Mouse (Mus musculus): ENCODE results near the gene Lrrc7.

Gene Lrrc7

GRCm38 (mm10) chr3:158365801-158366200 lies 196.2 kb downstream of the Lrrc7 start:
- no peak for DNase-seq (ENCODE audit: low read depth, low spot score)

GRCm38 (mm10) chr3:158362091-158362490 lies 199.9 kb downstream of the Lrrc7 start:
- no peak for DNase-seq (ENCODE audit: low read depth, low spot score)

DNA sequence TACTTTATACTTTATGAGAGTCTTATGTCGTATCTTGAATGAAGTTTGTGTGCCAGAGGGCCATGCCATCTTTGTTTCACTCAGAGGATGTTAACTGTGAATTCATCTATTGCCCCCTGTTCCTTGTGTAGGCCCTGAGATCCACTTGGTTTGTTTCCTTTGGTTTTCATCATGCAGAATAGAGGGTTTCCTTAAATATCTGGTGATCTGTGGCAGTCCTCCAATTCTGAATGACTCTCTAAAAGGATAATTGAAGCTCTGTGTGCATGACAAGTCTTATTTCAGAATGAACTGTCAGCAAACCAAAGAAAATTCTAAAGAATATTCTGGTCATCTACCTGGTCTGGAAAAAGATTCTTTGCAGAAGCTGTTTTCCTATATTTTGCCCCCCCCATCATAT lies 205.3 kb downstream of the Lrrc7 start:
- DNase-seq (ENCODE audit: low read depth, low spot score): no peak

DNA sequence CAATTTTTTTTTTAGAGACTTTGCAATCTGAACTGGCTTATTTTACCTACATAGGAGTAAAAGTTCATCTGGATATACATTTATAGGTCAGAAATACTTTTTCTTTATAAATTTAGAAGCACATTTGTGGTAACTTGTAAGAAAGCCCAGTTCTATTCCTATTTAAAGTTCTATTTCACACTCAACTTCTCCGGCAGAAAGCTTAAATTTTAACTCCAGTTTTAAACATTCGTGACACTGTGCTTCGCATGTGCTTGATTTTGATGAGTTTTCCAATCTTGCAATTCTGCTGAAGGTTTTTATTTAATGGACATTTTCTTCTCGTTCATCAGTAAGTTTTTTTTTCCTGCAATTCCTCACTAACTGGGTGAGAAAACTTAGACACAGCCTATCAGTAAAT lies 205.8 kb downstream of the Lrrc7 start:
- DNase-seq (ENCODE audit: low read depth, low spot score): no peak

DNA sequence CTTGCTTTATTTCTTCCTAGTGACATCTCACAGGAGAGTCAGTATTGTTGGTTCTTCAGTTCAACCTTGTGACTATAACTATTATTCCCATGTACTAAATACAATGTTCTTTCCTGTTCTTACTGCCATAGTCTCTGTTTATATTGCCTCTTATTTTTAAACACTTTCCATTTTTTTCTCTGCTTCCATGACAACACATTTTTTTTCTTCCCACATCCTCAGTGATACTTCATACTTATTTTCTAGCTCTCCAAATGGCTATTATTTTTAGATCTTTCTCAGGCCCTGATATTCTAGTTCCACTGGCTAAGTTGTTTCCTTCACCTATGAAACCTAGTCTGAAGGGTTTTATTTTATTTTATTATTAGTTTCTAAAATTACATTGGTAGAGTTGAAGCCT lies 221.2 kb downstream of the Lrrc7 start:
- no peak for DNase-seq (ENCODE audit: low read depth, low spot score)

DNA sequence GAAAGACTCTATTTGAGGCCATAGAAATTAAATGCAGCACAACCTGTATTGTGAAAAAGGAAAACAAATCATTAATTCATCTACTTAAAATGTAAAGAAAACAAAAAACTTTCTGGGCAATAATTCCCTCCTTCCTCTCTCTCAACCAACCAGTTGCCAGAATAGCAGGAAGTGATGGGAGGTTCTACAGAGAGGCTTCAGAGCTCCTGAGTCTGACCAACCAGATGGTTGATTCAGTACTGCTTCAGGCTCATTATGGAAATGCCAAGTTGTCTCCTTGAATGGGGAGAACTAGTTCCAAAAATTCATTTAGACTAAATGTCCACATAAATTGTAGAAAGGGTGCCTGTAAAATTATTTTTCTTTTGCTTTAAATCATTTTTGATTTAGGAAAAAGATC lies 231.9 kb downstream of the Lrrc7 start:
- no peak for DNase-seq (ENCODE audit: low read depth, low spot score)

GRCm38 (mm10) chr3:158310391-158310790 lies 251.6 kb downstream of the Lrrc7 start:
- DNase-seq (ENCODE audit: low read depth, low spot score): no peak

GRCm38 (mm10) chr3:158307415-158307814 lies 254.6 kb downstream of the Lrrc7 start:
- no peak for DNase-seq (ENCODE audit: low read depth, low spot score)

DNA sequence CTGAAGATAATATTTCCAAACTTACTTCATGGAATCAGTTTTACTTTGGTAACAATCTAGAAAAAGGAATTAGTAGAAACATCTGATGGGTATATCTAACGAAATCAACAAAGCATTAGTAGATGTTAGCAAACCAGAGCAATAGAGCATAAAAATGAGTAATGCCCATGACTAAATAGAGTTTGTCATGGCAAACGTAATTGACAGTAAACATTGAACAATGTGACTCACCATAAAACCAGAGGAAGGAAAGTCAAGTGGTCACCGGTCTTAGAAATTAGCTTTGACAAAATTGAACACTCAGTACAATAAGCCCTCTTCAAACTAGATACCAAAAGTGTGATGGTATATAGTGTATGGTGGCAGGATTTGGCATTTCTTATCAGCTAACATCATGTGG lies 263.3 kb downstream of the Lrrc7 start:
- DNase-seq (ENCODE audit: low read depth, low spot score): peak; percentile 51

DNA sequence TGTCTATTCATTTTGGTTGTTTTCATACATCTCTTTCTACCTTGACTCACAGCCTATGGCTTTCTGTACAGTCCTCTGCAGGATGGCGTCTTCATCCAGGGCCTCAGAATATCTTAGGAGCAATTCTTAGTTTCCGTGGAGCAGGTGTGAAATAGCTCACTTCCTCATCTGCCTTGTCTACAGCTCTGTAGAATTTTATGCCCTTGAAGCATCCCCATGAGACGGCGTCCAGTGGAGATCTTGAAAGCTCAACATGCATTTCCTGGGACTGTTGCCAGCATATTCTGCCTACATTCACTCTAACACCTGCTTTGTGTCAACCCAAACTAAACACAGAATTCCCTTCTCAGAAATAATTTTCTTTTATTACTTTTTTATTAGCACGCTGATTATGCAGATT lies 267.0 kb downstream of the Lrrc7 start:
- DNase-seq (ENCODE audit: low read depth, low spot score): no peak

DNA sequence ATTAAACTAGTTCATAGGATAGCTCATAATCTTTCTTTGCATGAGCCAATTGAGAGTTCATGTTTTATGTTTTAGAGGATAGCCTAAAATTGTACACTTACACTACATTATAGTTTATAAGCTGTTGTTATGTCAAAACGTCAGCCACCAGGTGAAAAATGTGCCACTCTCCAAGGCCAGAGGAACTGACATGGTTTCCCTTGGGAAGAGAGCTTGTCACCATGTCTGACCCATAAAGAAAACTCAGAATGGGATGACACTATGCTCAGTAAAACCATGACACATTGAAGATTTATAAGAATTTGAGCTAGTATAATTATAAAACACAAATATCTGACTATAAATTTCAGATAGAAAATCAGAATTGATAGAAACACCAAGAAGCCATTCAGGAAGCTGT lies 277.6 kb downstream of the Lrrc7 start:
- no peak for DNase-seq (ENCODE audit: low read depth, low spot score)

DNA sequence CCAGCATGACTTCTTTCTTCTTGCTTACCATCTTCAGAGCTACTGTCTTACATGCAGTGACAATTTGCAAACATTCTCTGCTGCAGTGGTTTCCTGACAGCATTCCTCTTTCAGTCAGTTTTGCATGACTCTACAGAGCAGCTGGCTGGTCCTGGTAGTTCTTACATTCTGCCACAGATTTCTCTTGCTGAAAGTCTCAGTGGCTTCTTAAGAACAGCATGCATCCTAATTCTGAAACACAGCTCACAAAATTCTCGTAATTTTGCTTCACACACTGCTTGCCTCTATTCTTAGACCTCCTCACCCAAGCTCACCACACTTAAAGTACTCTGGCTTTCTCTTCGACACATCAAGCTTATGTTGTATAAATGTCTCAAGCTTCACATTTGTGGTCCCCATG lies 283.4 kb downstream of the Lrrc7 start:
- DNase-seq (ENCODE audit: low read depth, low spot score): no peak

- DNase-seq (ENCODE audit: low read depth, low spot score): peak; percentile 40
Observed at GRCm38 (mm10) chr3:158272700-158273099, 289.3 kb downstream of the Lrrc7 start.

DNA sequence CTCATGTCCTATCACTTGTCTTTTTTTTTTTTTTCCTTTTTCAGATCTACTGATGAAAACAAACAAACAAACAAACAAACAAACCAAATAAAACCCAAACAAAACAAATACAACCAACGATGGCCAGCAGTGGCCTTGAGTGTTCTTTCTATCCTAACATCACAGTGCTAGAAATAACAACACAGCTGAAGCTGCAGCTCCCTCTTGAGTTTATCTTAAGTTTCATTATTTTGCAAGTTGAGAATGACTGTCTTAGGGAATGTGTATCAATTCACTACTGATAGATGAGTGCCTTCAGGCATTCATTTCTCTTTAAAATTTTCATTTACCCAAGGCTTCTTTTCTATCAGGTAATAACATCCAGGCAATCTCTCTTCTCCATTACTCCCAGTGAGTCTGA lies 291.1 kb downstream of the Lrrc7 start:
- DNase-seq (ENCODE audit: low read depth, low spot score): no peak

DNA sequence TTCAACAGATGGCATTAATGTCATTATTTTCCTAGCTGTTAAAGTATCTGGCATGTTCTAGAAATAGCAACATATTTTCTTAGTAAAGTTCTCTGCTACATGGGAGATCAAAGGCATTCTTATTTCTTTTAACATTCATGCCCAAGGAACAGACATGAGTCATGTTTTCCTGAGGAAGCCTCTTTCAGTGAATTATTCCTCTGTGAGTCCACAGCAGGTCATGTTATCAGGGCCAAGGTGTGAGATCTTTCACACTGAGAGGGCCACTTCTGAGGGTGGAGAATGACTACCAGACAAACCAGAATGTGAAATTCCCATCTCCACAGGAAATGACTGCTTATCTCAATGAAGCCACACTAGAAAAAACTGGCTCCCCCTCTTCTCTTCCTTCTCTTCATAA lies 309.4 kb downstream of the Lrrc7 start:
- DNase-seq (ENCODE audit: low read depth, low spot score): peak; percentile 52

GRCm38 (mm10) chr3:158247672-158248071 lies 314.3 kb downstream of the Lrrc7 start:
- peak; percentile 26 for DNase-seq (ENCODE audit: low read depth, low spot score)

DNA sequence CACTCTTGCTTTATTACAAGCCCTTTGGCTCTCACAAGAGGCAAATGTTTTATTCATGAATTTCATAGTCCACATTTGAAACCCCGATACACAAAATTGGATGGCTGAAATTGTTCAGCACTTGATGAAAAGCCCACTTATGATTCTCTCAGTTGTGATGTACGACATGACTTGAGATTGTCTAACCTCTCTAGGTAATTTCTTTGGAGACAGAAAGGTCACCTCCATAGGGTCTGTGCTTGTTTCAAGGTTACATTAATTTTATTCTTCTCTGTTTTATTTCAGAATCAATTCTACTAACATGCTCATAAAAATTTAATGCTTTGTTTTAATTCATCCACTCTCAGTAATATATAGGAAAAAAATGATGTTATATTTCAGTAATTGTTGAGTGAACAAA lies 351.4 kb downstream of the Lrrc7 start:
- DNase-seq (ENCODE audit: low read depth, low spot score): no peak

DNA sequence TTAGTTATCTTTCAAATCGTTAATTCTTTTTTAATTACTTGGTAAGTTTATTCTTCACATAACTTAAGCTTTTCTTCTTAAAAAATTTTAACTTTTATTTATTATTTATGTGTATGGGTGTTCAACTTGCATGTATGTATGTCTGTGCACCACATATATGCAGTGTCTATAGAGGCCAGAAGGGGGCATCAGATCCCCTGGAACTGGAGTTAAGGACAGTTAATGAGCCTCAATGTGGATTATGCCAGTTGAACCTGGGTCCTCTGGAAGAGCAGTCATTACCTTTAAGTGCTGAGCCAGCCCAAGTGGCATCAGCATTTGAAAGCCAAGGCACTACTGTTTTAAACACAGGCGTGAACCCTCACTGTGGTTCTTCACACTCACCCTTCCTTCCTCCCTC lies 352.0 kb downstream of the Lrrc7 start:
- peak; percentile 71 for DNase-seq (ENCODE audit: low read depth, low spot score)

DNA sequence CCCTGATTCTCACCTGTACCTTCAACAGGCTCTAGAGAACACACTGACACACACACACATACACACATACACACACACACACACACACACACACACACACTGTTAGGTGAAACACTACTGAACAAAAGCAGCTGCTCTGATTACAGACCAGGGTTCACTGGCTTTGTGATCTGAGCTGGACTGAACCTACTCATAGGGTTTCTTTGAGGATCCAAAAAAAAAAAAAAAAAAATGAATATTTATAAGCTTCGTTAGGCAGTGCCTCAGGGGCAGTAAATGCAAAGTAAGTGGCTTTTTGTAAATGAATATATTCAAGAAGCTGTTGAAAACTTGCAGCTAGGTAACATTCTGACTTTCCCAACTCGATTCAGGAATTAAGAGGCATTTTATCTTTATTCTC lies 354.2 kb downstream of the Lrrc7 start:
- DNase-seq (ENCODE audit: low read depth, low spot score): no peak

DNA sequence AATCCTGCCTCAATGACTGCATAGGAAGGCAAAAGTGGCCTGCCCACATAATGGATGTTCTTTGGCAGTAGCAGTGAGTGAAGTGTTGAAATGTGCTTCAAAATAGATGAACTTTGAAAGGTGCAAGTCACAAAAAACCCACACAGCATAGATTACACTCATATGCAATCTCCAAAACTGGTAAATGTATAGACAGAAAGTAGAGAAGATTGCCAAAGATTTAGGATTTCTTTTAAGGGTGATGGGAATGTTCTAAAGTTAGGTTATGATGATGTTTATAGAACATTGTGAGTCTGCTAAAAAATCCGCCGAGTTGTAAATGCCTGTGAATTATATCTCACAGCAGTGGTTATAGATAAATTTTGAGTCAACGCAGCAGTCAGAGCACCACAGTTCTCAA lies 359.2 kb downstream of the Lrrc7 start:
- DNase-seq (ENCODE audit: low read depth, low spot score): no peak

DNA sequence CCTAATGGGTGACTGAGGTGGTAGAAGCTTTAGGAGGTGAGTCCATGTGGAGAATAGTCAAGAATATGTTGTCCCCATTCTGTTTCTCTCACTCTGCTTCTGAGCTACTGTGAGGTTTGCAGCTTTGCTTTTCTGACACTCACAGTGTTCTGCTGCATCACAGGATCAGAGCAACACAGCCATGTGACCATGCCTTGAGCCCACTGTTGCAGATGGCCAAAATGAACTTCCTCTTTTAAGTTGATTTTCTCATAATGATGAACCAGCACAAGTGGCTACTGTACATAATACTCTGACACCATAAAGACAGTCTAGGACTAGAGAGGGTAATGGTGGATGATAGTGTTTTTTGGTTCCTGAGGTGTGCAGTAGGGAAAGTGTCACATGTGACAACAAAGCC lies 366.6 kb downstream of the Lrrc7 start:
- DNase-seq (ENCODE audit: low read depth, low spot score): no peak

DNA sequence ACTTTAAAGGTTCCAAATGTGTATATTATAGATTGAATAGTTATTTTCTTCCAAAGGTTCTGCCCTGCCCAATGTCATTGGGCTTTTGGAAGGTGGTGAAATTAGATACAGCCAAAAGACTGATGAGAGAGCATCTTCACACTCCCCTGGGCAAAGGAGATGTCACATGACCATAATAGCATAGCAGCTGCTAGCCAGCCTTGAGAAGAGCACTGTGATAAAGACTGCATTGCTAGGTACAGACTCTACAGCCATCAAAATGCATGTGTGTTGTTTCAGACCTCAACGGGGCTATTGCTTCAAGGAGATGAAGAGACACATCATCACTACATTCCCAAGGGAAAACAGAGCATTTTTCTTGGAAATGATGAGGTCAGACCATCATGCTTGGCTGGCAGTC lies 368.8 kb downstream of the Lrrc7 start:
- peak; percentile 67 for DNase-seq (ENCODE audit: low read depth, low spot score)

DNA sequence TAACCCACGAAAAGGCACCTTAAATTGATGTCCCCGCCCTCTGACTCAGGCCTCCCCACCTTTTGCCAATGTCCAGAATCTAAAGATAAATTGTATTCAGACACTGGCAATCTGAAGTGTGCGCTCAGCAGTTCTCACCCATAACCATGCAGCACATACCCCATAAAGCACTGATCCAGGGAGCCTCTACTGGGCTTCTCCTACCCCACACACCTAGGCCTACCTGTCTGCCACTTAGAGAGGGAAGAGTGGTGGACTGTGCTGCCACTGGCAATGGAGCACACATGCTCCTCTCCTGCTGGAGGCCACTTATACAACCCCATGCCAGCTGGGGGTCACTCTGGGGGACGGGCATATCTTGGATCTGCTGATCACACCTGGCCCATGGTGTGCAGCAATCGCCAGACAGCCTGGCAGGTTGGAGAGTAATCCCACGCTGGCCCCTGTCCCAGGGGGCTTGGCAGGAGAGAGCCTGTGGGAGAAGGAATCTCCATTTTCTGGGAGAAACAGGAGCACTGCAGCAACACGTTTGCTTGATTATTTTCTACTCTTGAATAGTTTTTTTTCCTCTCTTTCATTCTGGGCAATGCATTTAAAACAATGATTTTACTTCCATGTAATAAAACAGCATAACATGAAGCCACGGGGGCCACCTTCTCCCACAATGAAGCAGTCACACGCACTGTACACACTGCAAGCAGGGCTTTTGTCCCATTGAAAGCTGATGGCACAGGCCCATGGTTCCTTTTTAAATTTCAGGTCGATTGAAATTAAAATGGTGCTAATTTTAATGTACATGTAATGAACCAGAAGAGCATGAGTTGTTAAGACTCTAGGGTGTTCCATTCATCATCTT lies 386.9 kb downstream of the Lrrc7 start:
- DNase-seq (ENCODE audit: low read depth, low spot score): no peak

DNA sequence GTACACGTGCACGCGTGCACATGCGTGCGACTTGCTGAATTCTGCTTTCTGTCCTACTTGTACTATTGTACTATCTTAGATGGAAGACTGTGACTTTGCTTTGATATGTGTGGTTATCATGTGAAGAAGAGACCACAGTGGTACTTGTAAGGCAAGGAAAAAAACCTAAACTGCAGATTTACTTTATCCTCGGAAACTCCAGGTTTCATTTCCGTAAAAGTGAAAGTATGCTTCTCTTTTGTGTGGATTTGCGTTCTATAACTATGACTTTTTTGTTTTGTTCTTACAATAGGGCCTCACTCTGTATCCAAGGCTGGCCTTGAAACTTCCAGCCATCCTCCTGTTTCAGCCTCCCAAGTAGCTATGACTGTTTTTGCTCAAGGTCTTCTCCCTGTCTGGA lies 392.8 kb downstream of the Lrrc7 start:
- no peak for DNase-seq (ENCODE audit: low read depth, low spot score)
